Mouse (Mus musculus) layer of hippocampus, postnatal 36 days (tissue): ENCODE results near the gene Cdkn2b. TPM values are rescaled to one million over a fixed set of nuclear protein-coding genes. Genes with fewer than 3 reads are reported as not detected.
A peak's percentile ranks its signal among the peaks of the same experiment; 100 is the strongest.

ENCODE experiments used
- DNase-seq, 2 experiments: peaks; one replicate each; pipeline ENCODE4 v3.0.0; 2022
- total RNA-seq, 2 experiments: library from RNA; stranded (reverse); gene quantifications; 2 replicates each; pipeline ENCODE4 v1.2.3; 2021

Gene Cdkn2b
- total RNA-seq, result 1 to 10 TPM; 1.4 to 1.7 TPM

DNA sequence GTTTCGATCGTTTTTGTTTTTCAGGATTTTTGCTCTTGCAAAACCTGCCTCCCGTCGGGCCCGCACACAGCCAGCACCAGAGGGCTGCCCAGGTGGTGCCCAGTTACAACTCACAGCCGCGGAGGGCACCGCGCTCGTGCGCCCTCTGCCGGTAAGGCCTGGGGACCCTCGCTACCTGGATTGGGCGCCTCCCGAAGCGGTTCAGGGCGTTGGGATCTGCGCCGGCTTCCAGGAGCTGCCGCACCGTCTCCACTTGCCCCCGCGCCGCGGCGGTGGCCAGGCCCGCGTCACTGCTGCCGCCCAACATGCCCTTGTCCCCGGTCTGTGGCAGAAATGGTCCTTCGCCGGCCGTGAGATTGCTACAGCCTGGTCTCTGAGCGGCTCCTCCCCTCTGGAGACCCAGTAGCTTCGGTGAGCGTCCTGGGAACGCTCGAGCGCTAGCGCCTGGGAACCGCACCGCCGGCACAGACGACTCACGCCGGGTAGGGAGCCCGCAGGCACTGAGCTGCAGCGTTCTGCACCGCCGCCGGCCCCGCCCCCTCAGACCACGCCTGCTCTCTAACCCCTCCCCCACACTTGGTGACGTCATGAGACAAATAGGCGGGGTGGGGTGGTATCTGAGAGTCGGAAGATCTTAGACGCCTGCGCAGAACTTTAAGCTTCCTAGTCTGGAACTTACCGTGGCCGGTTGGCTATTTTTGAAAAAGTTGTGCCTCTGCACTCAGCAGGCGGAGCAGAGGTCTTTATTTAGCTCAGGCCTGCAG is at the start of gene Cdkn2b:
TSS of gene Cdkn2b (minus strand) at position 549 of the 764 bp plus-strand sequence.
- peak; percentile 66 to 70 for DNase-seq

DNA sequence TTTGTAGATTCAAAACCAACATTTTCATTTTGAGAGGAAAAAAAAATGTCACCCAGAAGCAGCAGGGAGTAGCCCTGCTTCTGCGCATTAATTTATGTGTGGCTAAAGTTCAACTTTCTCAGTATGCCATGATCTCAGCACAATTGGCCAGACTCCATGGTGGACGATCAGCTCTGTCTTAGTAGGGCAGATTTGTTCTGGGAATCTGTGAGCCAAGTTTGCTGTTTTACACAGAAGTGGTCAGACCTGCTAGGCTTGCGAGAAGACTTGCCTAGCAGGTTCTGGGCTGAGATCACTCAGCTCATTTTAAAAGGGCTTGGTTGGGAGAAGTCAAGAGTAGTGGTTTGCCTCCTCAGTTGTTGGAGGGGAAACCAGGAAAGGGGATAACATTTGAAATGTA is 49.5 kb upstream of the Cdkn2b start:
- no peak for DNase-seq

- no peak for DNase-seq
These were observed 48.7 kb upstream of the Cdkn2b start for GRCm38 (mm10) chr4:89359506-89359905.

DNA sequence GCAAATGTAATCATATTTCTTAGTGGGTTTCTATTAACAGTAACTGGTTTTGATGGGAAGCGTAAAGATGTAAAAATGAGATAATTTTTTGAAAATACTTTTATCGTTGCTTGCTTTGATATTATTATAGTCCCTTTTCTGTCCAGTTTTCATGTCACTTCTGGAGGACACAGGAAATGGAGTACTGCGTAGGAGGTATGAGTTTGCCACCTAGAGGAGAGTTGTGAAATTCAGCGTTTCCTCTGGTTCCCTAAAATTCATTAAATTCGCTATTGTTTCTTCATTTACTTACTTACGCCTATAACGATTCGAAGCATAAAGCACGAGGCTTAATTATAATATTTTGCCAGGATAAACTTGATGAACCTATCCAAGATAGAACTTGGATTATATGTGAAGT is 43.1 kb upstream of the Cdkn2b start:
- DNase-seq, result no peak

- no peak for DNase-seq
These were observed 42.3 kb upstream of the Cdkn2b start for GRCm38 (mm10) chr4:89353071-89353582.

- no peak for DNase-seq
These were observed 40.6 kb upstream of the Cdkn2b start for GRCm38 (mm10) chr4:89351474-89351873.

GRCm38 (mm10) chr4:89350938-89351451 is 40.2 kb upstream of the Cdkn2b start:
- DNase-seq, result no peak

DNA sequence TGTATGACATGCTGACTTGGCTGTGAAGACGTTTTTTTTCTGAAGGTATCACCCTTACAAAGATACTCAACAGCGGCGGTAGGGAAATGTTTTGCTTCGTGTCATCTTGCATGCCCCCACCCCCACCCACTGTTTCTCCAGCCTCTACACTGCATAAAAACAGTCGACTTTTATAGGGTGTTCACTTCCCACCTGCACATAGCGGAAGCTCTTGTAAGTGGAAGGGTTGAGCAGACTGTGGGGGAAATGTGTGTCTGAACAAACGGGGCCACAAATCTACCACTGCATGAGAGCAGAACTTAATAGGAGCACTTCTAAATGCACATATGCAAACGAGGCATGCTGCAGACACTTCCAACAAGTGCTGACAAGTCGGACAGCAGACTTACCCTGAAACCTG is 39.6 kb upstream of the Cdkn2b start:
- DNase-seq, result no peak

DNA sequence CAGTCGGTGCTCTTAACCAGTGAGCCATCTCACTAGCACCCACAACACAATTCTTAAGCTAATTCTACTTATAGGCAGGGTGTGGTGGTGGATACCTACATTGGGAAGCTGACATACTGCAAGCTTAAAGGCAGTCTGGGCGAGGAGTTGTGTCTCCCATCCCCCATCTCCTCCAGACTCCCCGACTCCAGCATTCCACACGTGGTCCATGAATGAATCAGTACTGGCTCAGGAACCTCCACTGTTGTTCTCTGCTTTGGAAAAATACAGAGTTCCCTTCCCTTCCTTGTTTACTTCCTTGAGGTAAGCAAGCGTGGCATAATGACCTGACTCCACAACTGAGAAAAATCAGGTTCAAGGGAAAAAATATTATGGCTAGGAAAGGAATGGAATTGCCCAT is 38.0 kb upstream of the Cdkn2b start:
- DNase-seq, result no peak

DNA sequence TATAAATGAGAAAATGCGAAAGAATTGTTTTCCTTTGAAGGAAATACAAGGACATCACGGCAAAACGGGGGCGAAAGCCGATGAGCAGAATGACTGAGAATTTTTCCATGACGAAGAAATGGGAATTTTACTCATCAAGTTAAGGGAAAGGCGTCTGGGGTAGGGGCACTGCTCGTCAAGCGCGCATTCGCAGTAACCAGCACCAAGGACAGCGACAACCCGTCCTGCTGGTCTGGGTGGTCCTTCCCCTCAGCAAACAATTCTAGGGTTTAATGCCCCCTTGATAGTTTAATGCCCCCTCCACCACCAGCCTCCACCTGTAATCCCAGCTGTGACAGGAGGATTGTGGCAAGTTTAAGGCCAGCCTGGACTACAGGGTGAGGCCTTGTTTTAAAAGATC is 2.6 kb upstream of the Cdkn2b start:
- no peak for DNase-seq

DNA sequence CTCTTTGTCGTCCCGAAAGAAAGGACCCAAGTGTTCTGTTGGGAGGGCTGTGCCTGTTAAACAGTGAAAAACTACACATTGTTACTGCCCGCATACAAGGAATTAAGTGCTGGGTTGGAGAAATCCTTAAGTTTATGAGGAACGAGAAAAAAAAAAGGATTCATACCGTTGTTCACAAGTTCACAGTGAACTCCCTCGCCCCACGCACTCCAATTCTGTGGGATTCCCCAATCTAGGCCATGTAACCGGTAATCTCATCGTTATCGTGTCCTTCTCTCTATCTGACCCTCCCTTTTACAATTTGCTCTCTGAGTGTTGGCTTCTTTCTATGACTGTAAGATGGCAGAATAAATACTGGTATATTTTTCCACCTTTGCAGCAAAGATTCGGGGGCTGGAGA is 843 bp downstream of the Cdkn2b start:
- DNase-seq, result no peak

GRCm38 (mm10) chr4:89308001-89308400 is 2.8 kb downstream of the Cdkn2b start:
- DNase-seq, result no peak

GRCm38 (mm10) chr4:89306798-89307365 is 4.0 kb downstream of the Cdkn2b start:
- DNase-seq, result no peak

DNA sequence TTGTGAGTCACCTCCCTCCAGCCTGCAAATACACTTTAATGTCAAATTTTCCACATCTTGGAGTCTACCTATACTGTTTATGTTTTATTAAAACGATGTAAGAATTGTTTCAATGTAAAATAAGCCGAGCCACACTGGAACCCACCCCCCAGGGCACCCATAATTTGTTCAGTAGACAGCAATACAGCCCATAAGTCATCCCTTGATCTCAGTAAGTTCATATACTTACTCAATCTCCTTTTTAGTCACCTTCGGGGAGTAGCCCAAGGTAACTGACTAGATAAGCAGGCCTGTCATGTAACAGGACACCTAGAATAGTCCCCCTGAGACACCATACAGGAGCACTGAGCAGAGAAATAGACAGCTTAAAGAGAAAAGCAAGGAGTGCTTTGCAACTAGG is 5.1 kb downstream of the Cdkn2b start:
- DNase-seq, result no peak

DNA sequence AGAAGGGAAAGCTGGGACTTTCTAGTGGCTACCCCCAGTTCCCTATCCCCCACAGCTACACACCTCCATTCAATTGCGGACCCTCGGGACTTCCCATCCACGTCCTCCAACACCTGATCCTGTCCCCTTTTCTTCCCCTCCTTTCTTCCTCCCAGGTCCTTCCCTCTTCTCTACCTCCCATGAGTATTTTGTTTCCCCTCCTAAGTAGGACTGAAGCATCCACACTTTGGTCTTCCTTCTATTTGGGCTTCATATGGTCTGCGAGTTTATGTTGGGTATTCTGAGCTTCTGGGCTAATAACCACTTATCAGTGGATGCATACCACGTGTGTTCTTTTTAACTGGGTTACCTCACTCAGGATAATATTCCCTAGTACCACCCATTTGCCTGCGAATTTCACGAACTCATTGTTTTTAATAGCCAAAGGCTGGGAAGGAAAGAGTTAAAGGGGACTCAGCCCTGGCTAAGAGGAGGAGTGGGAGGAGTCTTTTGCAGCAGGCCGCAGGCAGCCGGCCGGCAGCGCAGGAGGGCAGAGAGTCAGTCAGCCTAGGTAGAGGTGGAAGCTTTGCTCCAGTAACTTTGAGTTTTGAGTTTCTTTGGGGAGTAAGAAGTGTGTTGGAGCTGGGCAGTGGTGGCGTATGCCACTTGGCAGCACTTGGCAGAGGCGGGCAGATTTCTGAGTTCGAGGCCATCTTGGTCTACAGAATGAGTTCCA is 7.4 kb downstream of the Cdkn2b start:
- no peak for DNase-seq

DNA sequence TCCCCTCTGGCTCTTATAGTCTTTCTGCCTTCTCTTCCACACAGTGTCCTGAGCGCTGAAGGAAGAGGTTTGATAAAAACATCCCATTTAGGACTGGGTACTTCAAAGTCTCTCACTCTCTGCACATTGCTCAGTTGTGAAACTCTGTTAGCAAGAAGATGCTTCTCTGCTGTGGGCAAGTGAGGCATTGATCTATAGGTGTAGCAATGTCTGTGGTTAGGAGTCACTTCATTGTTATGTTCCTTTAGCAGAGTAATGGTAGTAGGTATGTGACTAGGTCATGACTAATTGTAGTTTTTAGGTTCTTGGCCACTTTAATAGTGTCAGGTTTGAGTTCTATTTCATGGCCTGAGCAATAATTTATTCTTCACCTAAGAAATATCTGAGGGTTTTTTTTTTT is 8.7 kb downstream of the Cdkn2b start:
- DNase-seq, result no peak

DNA sequence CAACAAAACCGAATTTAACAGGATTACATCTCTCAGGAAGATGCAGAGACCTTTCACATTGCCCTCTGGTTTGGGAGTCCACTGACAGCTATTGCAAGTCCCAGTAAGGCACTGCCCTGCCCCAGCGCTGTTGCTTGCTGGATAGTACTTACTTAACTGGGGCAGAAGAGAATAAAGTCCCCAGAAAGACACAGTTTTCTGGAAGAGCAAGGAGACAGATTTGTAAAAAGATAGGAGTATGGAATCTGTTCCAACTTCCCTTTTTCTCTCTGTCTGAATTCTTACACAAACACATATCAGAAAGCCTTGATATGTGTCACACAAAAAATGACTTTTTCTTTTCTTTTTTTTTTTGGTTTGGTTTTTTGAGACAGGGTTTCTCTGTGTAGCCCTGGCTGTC is 11.1 kb downstream of the Cdkn2b start:
- no peak for DNase-seq

GRCm38 (mm10) chr4:89295441-89296220 is 15.2 kb downstream of the Cdkn2b start:
- DNase-seq, result no peak

DNA sequence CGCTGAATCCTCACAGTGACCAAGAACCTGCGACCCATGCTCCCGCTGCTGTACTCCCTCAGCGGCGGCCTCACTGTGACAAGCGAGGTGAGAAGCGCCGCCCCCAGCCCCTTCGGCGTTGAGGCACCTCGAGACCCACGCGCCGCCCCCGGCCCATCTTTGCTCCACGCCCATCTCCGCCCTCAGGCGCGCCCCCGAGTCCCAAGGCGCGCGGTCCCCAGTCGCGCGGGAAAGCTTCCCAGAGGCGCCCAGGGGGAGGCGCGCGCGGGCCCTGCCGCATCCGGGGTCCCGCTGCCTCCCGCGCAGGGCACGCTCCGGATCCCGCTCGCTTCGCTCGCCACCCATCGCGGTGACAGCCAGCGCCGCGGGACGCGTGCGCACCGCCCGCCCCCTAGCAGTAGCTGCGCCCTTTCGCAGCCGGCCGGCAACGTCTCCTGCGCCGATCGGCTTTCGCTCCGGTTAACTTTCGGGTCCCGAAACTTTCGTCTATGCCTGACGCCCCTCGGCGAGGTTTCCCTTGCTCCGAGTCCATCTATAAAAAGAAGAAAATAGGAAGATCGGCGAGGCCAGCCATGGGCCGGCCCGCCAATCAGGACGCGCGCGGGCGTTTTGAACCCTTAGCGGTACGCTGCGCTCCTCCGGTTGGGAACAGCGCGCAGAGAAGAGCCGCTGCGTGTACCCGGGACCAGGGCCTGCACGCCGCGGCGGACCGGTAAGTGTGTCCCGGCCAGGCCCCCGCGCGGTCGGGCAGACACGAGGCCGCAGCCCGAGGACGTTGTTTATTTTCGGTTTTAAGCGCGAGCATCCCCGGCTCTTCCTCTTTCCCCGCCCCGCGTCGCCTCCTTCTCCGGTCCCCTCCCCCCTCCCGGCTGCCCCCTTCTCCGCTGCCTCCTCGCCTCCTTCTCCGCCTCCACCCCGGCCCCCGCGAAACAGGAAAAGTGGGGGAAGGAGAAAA is 16.1 kb downstream of the Cdkn2b start, which contains the start of gene Cdkn2a:
TSS of gene Cdkn2a (minus strand) at position 168 of the 955 bp plus-strand sequence.
- peak; percentile 42 to 48 for DNase-seq

DNA sequence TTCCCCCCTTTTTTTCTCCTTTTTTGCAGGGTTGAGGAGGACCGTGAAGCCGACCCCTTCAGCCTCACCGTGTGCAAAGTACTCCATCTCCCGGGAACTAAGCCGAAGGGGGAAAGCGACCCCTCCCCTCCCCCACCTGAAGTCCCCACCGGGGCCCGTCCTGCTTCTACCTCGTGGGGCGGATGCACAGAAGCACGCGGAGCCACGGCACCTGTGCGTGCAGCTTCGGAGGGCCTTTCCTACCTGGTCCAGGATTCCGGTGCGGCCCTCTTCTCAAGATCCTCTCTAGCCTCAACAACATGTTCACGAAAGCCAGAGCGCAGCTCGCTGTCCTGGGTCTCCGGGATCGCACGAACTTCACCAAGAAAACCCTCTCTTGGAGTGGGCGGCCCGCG is 16.8 kb downstream of the Cdkn2b start:
- no peak for DNase-seq

DNA sequence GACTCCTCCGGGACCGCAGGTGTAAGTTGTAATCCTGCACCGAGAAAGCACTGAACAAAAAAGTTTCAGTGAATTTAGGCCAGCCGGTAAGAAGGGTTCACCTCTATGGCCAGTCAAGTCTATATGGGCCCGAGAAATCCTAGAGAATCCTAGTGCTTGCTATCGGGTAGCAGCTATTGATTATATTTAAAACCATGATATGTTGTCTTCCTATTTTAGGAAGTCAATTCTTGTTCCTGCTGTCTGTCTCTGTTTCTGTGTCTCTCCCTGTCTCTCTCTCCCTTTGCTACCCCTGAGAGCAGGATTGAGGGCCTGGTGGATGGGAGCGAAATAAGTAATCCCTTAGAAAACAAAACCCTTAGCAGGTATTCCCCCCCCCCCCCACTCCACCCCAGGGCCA is 17.3 kb downstream of the Cdkn2b start:
- DNase-seq, result no peak
